Mouse (Mus musculus) olfactory bulb, adult 2 months (tissue): Measurements from ENCODE around the gene Hnrnpll. TPM values are rescaled to one million over a fixed set of nuclear protein-coding genes. Genes with fewer than 3 reads are reported as not detected.
"Not testable (repeated sequence)": the region's sequence is repeated elsewhere in the genome, so short reads cannot be mapped to it uniquely, and the experiment has no call there.

Experiments used
- H3K27ac ChIP-seq: fragments of 200-500 bp; 2 replicates; pipeline ENCODE4 v1.5.1; 2012; ENCODE audit warnings: low read depth, low read length; ENCODE audit not compliant: insufficient read depth
- H3K4me1 ChIP-seq: fragments of 200-500 bp; 2 replicates; pipeline ENCODE4 v1.6.1; 2012; ENCODE audit warnings: low read length; ENCODE audit not compliant: control insufficient read depth, insufficient read depth
- H3K4me3 ChIP-seq: fragments of 200-500 bp; 2 replicates; pipeline ENCODE4 v1.5.1; 2012; ENCODE audit warnings: mild to moderate bottlenecking, low read depth, low read length, moderate library complexity; ENCODE audit not compliant: insufficient read depth
- CTCF ChIP-seq: fragments of 200-500 bp; IDR thresholded peaks from 2 replicates; pipeline ENCODE4 v1.5.1; 2012; ENCODE audit warnings: low read depth, mild to moderate bottlenecking, low read length, moderate library complexity; ENCODE audit not compliant: insufficient read depth
- POLR2A ChIP-seq: fragments of 200-500 bp; IDR thresholded peaks from 2 replicates; pipeline ENCODE4 v1.6.1; 2012; ENCODE audit warnings: mild to moderate bottlenecking, low read depth, low read length, moderate library complexity; ENCODE audit not compliant: insufficient read depth
- WGBS: fragments of 180-500 bp; shearing (Covaris S2); methylation state at CpG from one replicate; pipeline ENCODE4 v1.1.7; 2018; 5-methylcytosine and 5-hydroxymethylcytosine counted together
- polyA plus RNA-seq: library from polyadenylated mRNA; stranded (reverse); fragments of >200 nt; gene quantifications from 2 replicates; pipeline ENCODE4 v1.2.4, GENCODE M21; 2012; ENCODE audit warnings: low replicate concordance; ENCODE audit not compliant: missing spikeins, insufficient read depth, insufficient read length

Hnrnpll gene
- polyA plus RNA-seq, 1 experiment: not detected

DNA sequence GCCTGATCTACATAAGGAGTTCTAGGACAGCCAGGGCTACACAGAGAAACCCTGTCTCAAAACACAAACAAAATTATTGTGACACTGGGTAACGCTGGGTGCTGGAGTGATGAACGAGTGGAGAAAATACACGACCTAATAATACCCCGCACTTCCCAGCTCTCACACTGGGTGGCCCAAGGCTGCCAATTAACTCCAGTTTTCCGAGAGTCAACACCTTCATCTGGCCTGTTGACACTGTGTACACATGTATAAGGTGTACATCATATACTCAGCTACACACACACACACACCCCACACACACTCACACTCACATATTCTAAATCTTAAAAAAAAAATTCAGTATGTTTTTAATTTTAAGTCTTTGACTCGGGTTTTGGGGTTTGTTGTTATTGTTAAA is 33.5 kb downstream of the Hnrnpll start:
- Histone ChIP-seq H3K4me3 (no peak overlapping the region), H3K27ac (no peak overlapping the region), H3K4me1 (no peaks in the 10 kb centered on the region)
- no peak for TF ChIP-seq CTCF
- TF ChIP-seq POLR2A: no peak
- WGBS: 61% methylated on average over 6 of the region's 6 CpGs

DNA sequence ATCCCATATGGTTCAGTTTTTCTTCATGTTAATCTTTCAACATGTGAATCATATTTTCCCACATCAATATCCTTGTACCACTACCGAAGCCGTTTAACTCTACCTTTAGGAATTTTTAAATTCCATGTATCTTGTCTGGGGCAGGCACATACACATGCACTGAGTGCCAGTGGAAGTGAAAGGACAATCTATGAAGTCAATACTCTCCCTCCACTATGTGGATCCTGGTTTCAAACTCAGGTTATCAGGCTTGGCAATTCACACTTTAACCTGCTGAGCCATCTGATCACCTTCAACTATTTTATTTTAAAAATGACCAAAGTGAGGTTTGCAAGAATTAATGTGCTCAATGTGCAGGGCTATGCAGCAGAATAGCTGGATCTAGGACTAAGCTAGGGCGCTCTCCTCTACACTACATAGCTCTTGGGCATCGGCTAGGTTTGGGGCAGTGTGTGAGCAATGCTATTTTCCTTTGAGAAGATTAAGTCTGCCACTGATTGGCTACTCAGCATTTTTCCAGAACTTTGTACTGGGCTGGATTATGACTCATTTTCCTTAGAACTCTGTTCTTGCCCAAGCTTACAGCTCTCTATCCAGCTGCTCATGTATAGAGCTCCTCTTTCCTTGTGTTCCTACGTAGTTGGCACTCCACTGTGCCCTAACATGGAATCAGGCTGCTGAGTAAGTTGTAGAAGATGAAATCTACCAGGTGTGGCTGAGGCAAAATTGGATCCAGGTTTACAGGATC is 35.8 kb downstream of the Hnrnpll start:
- TF ChIP-seq CTCF: no peak
- TF ChIP-seq POLR2A: no peak
- WGBS: 85% methylated on average over 5 of the region's 5 CpGs

DNA sequence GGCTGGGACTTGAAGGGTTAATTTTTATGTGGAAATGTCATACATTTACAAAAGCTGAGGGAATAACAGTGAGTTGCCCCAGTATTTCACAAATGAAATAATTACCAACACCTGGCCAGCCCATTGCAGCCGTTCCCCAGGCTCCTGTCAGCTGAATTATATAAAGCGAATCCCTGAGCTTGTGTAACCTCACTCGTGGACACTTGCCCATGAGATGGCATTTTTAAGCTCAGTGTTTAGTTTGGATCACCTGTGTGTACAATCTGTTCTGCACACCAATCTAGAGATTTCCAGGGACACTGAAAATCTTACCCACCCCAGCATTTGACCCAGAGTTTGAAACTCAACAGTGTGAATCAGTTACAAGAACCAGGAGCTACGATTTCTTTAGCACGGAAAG is 40.0 kb downstream of the Hnrnpll start:
- Histone ChIP-seq H3K4me1 (no peaks in the 10 kb centered on the region), H3K4me3 (no peak overlapping the region), H3K27ac (no peak overlapping the region)
- TF ChIP-seq CTCF (no peak), POLR2A (no peak)
- 58% methylated on average over 5 of the region's 5 CpGs for WGBS

More for the DNA sequence above, 35.8 kb downstream of the Hnrnpll start:
- Histone ChIP-seq H3K27ac (no peak overlapping the region), H3K4me3 (no peak overlapping the region), H3K4me1 (no peaks in the 10 kb centered on the region)

DNA sequence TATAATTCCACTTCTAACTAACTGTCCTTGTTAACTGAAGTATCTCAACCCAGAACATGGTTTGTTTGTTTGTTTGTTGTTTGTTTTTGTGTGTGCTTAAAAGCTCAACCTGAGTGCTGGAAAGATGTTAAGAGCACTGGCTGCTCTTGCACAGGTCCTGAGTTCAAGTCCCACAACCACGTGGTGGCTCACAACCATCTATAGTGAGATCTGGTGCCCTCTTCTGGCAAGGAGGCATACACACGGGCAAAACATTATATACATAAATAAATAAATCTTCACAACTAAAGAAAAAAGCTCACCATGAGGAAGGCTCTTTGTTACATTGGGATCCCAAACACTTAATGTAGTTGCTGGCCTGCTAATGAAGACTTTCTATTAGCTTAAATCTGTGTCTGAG is 41.6 kb downstream of the Hnrnpll start:
- Histone ChIP-seq H3K27ac (no peak overlapping the region), H3K4me1 (no peaks in the 10 kb centered on the region), H3K4me3 (no peak overlapping the region)
- 79% methylated on average over 2 of the region's 2 CpGs for WGBS
- TF ChIP-seq CTCF: no peak
- no peak for TF ChIP-seq POLR2A

DNA sequence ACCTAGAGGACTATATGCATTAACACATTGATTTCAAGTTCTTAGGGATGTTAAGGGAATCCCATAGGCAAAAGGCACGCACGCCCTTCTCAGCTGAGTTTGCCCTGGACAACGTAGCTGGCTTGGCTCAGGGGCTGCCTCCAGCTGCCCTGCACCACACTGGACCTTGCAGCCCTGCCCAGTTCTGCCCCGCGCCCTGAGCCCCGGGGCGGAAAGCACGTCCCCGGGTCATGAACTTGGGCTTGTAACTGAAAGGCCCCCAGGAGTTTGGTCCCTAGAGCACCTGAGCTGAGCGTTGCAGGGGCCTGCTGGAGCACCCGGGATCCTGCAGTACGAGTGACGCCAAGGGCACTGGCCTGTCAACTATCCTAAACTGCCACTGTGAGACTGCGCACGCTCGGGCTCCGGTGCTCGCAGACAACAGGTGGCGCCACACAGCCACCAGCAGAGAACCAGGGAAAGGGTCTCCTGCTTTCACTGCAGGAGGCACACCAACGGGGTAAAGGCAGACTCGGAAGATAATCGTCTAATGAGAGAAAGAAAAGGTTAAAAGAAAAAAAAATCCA is 43.1 kb downstream of the Hnrnpll start:
- Histone ChIP-seq H3K4me3 (no peak overlapping the region), H3K4me1 (no peaks in the 10 kb centered on the region), H3K27ac (no peak overlapping the region)
- TF ChIP-seq CTCF: no peak
- TF ChIP-seq POLR2A: no peak
- 19% methylated on average over 22 of the region's 22 CpGs for WGBS

DNA sequence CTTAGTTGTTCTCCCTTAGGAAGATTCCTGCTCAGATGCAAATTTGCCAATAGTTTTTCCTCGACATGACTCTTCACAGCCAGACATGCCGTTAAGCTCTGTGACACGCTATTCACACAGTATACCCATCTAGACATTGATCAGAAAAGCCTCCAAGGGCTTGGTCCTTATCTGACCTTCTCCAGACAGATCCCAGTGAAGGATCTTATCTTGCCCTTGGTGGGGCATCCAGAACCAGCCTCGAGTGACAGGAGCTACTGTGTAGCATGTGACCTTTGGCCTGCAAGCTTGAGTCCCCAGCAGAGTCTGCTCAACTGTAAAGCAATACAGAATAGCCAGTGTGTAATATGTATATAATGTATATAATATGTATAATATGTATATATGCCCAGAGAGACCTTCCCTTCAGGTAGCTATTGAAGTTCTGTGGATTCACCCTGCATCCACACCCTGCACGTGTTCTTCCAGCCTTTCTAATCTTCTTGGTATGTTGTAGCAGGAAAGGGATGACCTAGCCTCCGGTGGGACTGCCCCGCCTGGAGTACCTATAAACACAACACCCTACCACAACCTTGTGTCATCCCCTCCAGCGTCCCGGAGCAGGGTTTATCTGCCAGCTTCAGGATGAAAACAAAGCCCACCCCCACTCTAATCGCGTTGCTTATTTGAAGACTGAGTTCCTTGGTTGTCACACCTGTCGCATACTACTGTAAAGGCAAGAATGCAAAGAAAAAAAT is 43.7 kb downstream of the Hnrnpll start:
- no peak overlapping the region for H3K4me3 ChIP-seq
- no peak overlapping the region for H3K27ac ChIP-seq
- H3K4me1 ChIP-seq: no peaks in the 10 kb centered on the region
- 74% methylated on average over 12 of the region's 12 CpGs for WGBS
- no peak for TF ChIP-seq CTCF
- TF ChIP-seq POLR2A: no peak

DNA sequence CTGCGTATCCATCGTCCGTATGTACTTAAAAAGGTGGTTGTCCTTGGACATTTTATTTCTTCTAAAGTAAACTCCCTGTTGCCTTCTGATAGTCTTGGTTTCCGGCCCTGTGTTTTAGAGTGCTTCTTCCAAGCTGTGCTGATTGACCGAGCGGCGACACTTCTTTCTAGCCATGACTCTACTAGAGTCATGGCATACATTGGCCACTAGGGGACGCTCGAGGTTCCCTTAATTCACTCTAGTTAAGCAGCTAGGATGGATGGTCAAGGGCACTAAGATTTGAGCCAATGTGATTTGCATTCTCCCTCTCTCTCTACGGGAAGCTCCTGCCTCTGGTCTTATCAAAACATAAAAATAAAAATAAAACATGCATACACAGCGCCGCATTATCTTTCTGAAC is 44.7 kb downstream of the Hnrnpll start:
- Histone ChIP-seq H3K27ac (no peak overlapping the region), H3K4me1 (no peaks in the 10 kb centered on the region), H3K4me3 (no peak overlapping the region)
- no peak for TF ChIP-seq CTCF
- no peak for TF ChIP-seq POLR2A
- WGBS: 52% methylated on average over 12 of the region's 12 CpGs

DNA sequence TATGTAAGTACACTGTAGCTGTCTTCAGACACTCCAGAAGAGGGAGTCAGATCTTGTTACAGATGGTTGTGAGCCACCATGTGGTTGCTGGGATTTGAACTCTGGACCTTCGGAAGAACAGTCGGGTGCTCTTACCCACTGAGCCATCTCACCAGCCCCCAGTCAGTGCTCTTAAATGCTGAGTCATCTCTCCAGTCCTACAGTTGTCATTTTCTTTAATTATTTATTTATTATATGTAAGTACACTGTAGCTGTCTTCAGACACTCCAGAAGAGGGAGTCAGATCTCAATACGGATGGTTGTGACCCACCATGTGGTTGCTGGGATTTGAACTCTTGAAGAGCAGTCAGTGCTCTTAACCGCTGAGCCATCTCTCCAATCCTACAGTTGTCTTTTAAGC is 45.7 kb downstream of the Hnrnpll start:
- 92% methylated on average over 4 of the region's 4 CpGs for WGBS
- H3K27ac ChIP-seq, H3K4me3 ChIP-seq, H3K4me1 ChIP-seq: not testable (repeated sequence)

DNA sequence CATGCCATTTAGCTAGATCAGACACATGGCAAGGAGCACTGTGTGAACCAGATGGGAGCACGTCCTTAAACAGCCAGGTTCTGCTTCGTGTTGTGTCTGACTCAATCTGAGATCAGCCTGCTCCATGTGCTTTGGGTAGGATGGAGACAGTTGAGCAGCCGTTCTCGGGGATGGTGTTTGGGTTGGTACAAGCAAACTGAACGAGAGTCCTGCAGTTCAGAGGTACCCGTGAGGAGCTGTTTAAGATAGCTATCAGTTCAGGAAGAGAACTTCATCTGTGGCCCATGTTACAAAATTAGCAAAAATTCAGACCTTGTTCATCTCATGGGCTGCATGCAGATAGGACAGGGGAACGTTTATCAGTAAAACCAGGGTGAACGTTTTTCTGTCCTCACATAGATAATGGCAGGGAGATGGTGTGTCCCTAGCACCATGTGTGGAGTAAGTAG is 47.7 kb downstream of the Hnrnpll start:
- TF ChIP-seq CTCF (no peak), POLR2A (no peak)
- 90% methylated on average over 8 of the region's 8 CpGs for WGBS
- H3K27ac ChIP-seq: no peak overlapping the region

More for the DNA sequence above, 47.7 kb downstream of the Hnrnpll start:
- Histone ChIP-seq H3K4me3 (no peak overlapping the region), H3K4me1 (peaks cover 6% of the 10 kb centered on the region)
